Mouse (Mus musculus) stomach, postnatal 0 days (tissue): Measurements from ENCODE around the gene Calm3.

Experiments
- CTCF ChIP-seq: IDR thresholded peaks from 2 replicates; pipeline ENCODE4 v1.5.1; 2016; ENCODE audit warnings: antibody characterized with exemption, low read depth, mild to moderate bottlenecking, moderate library complexity
- EP300 ChIP-seq: optimal IDR thresholded peaks from 2 replicates; pipeline ENCODE3; 2016; ENCODE audit warnings: antibody characterized with exemption

GRCm38 (mm10) chr7:16867488-16867887 lies 56.4 kb downstream of the Calm3 start:
- TF ChIP-seq CTCF (no peak), EP300 (no peak)
